Mouse (Mus musculus) CH12.LX (cell line): ENCODE measurements around the gene Cmtm6. TPM values are rescaled to one million over a fixed set of nuclear protein-coding genes. Genes with fewer than 3 reads are reported as not detected.

Source experiments
- DNase-seq: peaks from one replicate; pipeline ENCODE4 v3.0.0-alpha.2; 2013; ENCODE audit errors: extremely low read depth
- H3K27ac ChIP-seq: 2 replicates; pipeline ENCODE4 v1.5.1; 2012; ENCODE audit warnings: low read depth, mild to moderate bottlenecking, control low read depth, moderate library complexity; ENCODE audit not compliant: insufficient read depth
- H3K27me3 ChIP-seq: replicated peaks from 2 replicates; pipeline ENCODE3; 2012; ENCODE audit warnings: inconsistent platforms
- H3K36me3 ChIP-seq, 2 experiments: replicated peaks in 1 of 2; 2 replicates each; pipeline versions ENCODE3 to v1.6.1; 2012; ENCODE audit warnings: inconsistent platforms in 1 of 2, low read length in 1 of 2, mild to moderate bottlenecking in 1 of 2, mixed read lengths in 1 of 2, moderate library complexity in 1 of 2; ENCODE audit not compliant: control insufficient read depth in 1 of 2, insufficient read depth in 1 of 2
- H3K4me1 ChIP-seq, 2 experiments: 2 replicates each; pipeline ENCODE4 v1.6.1; 2012; ENCODE audit warnings: inconsistent platforms in 1 of 2, moderate library complexity in 1 of 2; ENCODE audit not compliant: insufficient read depth in 2 of 2, control insufficient read depth in 1 of 2
- H3K4me2 ChIP-seq: 2 replicates; pipeline ENCODE4 v1.6.1; 2012; ENCODE audit warnings: low read depth, mild to moderate bottlenecking, control low read depth; ENCODE audit not compliant: poor library complexity, insufficient read depth, severe bottlenecking
- H3K4me3 ChIP-seq, 3 experiments: fragments of 150-350 bp in 1 of 3; sonication (generic) in 1 of 3; replicated peaks in 1 of 3; 2 replicates each; pipeline versions ENCODE3 to v1.5.1; 2011 to 2012; ENCODE audit warnings: low read depth in 2 of 3, low read length in 2 of 3, mild to moderate bottlenecking in 2 of 3, moderate library complexity in 2 of 3, control low read depth in 1 of 3, improper control_type of control experiment in 1 of 3, inconsistent platforms in 1 of 3, mixed read lengths in 1 of 3; ENCODE audit not compliant: poor library complexity in 1 of 3
- H3K79me2 ChIP-seq: replicated peaks from 2 replicates; pipeline ENCODE4 v1.6.1; 2012; ENCODE audit warnings: mild to moderate bottlenecking, moderate library complexity; ENCODE audit not compliant: control insufficient read depth, poor library complexity, insufficient read depth, severe bottlenecking; ENCODE audit errors: extremely low read depth
- H3K9ac ChIP-seq: 2 replicates; pipeline ENCODE4 v1.6.1; 2012; ENCODE audit warnings: low read depth, mild to moderate bottlenecking, control low read depth, moderate library complexity; ENCODE audit not compliant: insufficient read depth
- H3K9me3 ChIP-seq: replicated peaks from 2 replicates; pipeline ENCODE3; 2012; ENCODE audit warnings: low read length, inconsistent platforms, mixed read lengths
- EP300 ChIP-seq: IDR thresholded peaks from 2 replicates; pipeline ENCODE4 v1.6.1; 2011; ENCODE audit warnings: low read length, improper control_type of control experiment
- ETS1 ChIP-seq: conservative IDR thresholded peaks from 2 replicates; pipeline ENCODE4 v1.6.1; 2012; ENCODE audit warnings: low read depth, mild to moderate bottlenecking, inconsistent platforms, low read length, improper control_type of control experiment, moderate library complexity
- HCFC1 ChIP-seq: IDR thresholded peaks from 2 replicates; pipeline ENCODE4 v1.6.1; 2012; ENCODE audit warnings: low read depth, mild to moderate bottlenecking, inconsistent platforms, low read length, improper control_type of control experiment
- IRF4 ChIP-seq: IDR thresholded peaks from 2 replicates; pipeline ENCODE4 v1.6.1; 2014; ENCODE audit warnings: low read depth, mild to moderate bottlenecking, inconsistent platforms, low read length, improper control_type of control experiment
- JUN ChIP-seq: IDR thresholded peaks from 2 replicates; pipeline ENCODE4 v1.6.1; 2011; ENCODE audit warnings: low read depth, mild to moderate bottlenecking, low read length, improper control_type of control experiment, moderate library complexity; ENCODE audit not compliant: insufficient read depth
- JUND ChIP-seq: conservative IDR thresholded peaks from 2 replicates; pipeline ENCODE4 v1.6.1; 2011; ENCODE audit warnings: low read depth, low read length, improper control_type of control experiment
- KAT2A ChIP-seq: IDR thresholded peaks from 2 replicates; pipeline ENCODE4 v1.6.1; 2012; ENCODE audit warnings: low read length, improper control_type of control experiment, inconsistent platforms; ENCODE audit not compliant: insufficient replicate concordance
- MAFK ChIP-seq: IDR thresholded peaks from 2 replicates; pipeline ENCODE4 v1.6.1; 2011; ENCODE audit warnings: low read length, improper control_type of control experiment; ENCODE audit not compliant: insufficient replicate concordance
- MAZ ChIP-seq: IDR thresholded peaks from 2 replicates; pipeline ENCODE4 v1.6.1; 2012; ENCODE audit warnings: low read depth, mild to moderate bottlenecking, inconsistent platforms, low read length, improper control_type of control experiment, moderate library complexity
- MXI1 ChIP-seq: IDR thresholded peaks from 2 replicates; pipeline ENCODE4 v1.6.1; 2011; ENCODE audit warnings: mild to moderate bottlenecking, low read depth, low read length, improper control_type of control experiment
- MYC ChIP-seq: IDR thresholded peaks from 2 replicates; pipeline ENCODE4 v1.6.1; 2011; ENCODE audit warnings: low read depth, mild to moderate bottlenecking, improper control_type of control experiment, low read length
- NELFE ChIP-seq: IDR thresholded peaks from 2 replicates; pipeline ENCODE4 v1.6.1; 2011; ENCODE audit warnings: low read depth, low read length, improper control_type of control experiment
- POLR2A ChIP-seq: IDR thresholded peaks from 2 replicates; pipeline ENCODE4 v1.6.1; 2011; ENCODE audit warnings: low read depth, mild to moderate bottlenecking, improper control_type of control experiment, low read length
- POLR2AphosphoS2 ChIP-seq: IDR thresholded peaks from 2 replicates; pipeline ENCODE4 v1.6.1; 2011; ENCODE audit warnings: low read depth, low read length, improper control_type of control experiment
- RCOR1 ChIP-seq: conservative IDR thresholded peaks from 2 replicates; pipeline ENCODE4 v1.6.1; 2012; ENCODE audit warnings: low read depth, mild to moderate bottlenecking, inconsistent platforms, low read length, improper control_type of control experiment
- UBTF ChIP-seq: IDR thresholded peaks from 2 replicates; pipeline ENCODE4 v1.6.1; 2012; ENCODE audit warnings: low read depth, mild to moderate bottlenecking, inconsistent platforms, low read length, improper control_type of control experiment, moderate library complexity
- USF2 ChIP-seq: conservative IDR thresholded peaks from 2 replicates; pipeline ENCODE4 v1.6.1; 2011; ENCODE audit warnings: low read depth, low read length, improper control_type of control experiment
- ZKSCAN1 ChIP-seq: IDR thresholded peaks from 2 replicates; pipeline ENCODE4 v1.6.1; 2012; ENCODE audit warnings: low read depth, inconsistent platforms, low read length, improper control_type of control experiment, borderline replicate concordance
- ZMIZ1 ChIP-seq: IDR thresholded peaks from 2 replicates; pipeline ENCODE4 v1.6.1; 2012; ENCODE audit warnings: low read depth, mild to moderate bottlenecking, inconsistent platforms, low read length, improper control_type of control experiment
- ZNF384 ChIP-seq: IDR thresholded peaks from 2 replicates; pipeline ENCODE4 v1.6.1; 2012; ENCODE audit warnings: low read depth, low read length, improper control_type of control experiment, inconsistent platforms
- dilution Hi-C: fragments of 300-500 bp; cut with MboI; formaldehyde crosslinking; loops from 2 replicates; pipeline ENCODE4 v1.14.3; 2020; ENCODE audit warnings: low sequenced_read_pairs; ENCODE audit not compliant: extremely low pct_unique_long_range_greater_than_20kb, extremely low pct_ligation_motif_present
- in situ Hi-C: fragments of 300-500 bp; cut with MboI; formaldehyde crosslinking; loops from 3 replicates; pipeline ENCODE4 v1.14.3; 2019; ENCODE audit warnings: low sequenced_read_pairs, low pct_ligation_motif_present, low pct_unique_long_range_greater_than_20kb, mixed read lengths
- polyA plus RNA-seq: library from polyadenylated mRNA; unstranded; fragments of >175 nt; gene quantifications from 2 replicates; pipeline ENCODE4 v1.2.1, GENCODE M21; 2012; ENCODE audit warnings: low read depth; ENCODE audit not compliant: insufficient read length
- total RNA-seq, 2 experiments: library from RNA; depleted of rRNA; stranded (reverse); fragments of 300-350 nt in 1 of 2; fragments of >200 nt in 1 of 2; gene quantifications; 2 replicates each; pipeline ENCODE4 v1.2.3; 2012 to 2014

The Cmtm6 gene
- total and polyA plus RNA-seq, 3 experiments, result 30.1 to 39.5 (median 38.0) TPM

- Histone ChIP-seq H3K27ac (no peak overlapping the region), H3K27me3 (no peaks in the 10 kb centered on the region), H3K4me1 (peaks cover 4 to 39% of the 10 kb centered on the region in 2 experiments), H3K4me2 (no peak overlapping the region), H3K36me3 (peaks cover 46 to 81% of the 10 kb centered on the region in 2 experiments), H3K9me3 (no peaks in the 10 kb centered on the region), H3K4me3 (no peak overlapping the region), H3K9ac (no peak overlapping the region), H3K79me2 (no peaks in the 10 kb centered on the region)
- dilution Hi-C loops (no loop called here), in situ Hi-C loops (no loop called here)
- no peak for TF ChIP-seq JUND
- no peak for TF ChIP-seq IRF4
- no peak for TF ChIP-seq POLR2AphosphoS2
- TF ChIP-seq KAT2A, result no peak
- TF ChIP-seq MXI1, result no peak
- TF ChIP-seq USF2, result no peak
- no peak for TF ChIP-seq MAZ
- TF ChIP-seq NELFE, result no peak
- no peak for DNase-seq
These were observed 14.7 kb downstream of the Cmtm6 start for GRCm38 (mm10) chr9:114745654-114746053.

DNA sequence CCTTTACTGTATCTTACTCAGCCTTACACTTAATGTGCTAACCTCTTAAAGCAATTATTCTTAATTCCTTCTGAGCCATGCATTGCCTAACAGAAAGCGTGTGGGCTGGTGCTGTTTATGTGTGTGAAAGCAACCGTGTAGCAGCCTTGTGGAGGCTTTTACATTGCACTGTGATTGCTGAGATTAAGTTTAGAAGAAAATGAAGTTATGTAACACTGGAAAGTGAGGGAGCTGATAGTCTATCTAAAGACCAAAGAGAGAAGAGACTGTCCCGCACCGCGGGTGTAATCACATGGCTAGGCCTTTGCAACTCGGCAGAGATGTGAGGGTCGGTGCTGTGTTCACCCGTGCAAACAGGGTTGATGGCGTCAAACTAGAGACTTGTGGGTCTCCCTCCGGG, 16.1 kb downstream of the Cmtm6 start:
- Histone ChIP-seq H3K27ac (no peak overlapping the region), H3K4me1 (peaks cover 4 to 37% of the 10 kb centered on the region in 2 experiments), H3K79me2 (no peaks in the 10 kb centered on the region), H3K27me3 (no peaks in the 10 kb centered on the region), H3K4me3 (no peak overlapping the region), H3K9me3 (no peaks in the 10 kb centered on the region), H3K36me3 (peaks cover 43 to 76% of the 10 kb centered on the region in 2 experiments), H3K4me2 (no peak overlapping the region), H3K9ac (no peak overlapping the region)
- TF ChIP-seq HCFC1, result no peak
- no peak for TF ChIP-seq ZKSCAN1
- TF ChIP-seq UBTF, result no peak
- no peak for TF ChIP-seq ETS1
- no peak for TF ChIP-seq MYC
- no peak for TF ChIP-seq MAZ
- in situ Hi-C loops (no loop called here), dilution Hi-C loops (no loop called here)
- DNase-seq, result no peak

DNA sequence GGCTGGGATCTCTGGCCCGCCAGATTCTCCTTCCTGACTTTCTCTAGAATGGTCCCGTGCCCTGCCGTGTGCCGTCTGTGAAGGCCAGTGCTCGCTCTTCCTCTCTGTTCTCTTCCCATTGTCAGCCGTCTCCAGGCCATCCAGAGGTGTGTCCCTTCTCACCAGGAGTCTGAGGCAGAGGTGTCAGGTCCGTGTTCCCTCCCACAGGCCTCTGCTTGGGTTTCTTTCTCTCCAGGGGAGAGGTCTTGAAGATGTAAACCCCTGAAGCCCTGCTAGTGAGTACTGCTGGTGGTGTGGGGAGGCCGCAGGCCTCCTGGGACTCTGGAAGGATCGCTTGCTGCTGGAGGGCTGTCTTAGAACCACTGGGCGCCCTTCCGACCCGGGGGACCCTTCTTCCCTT, 16.6 kb downstream of the Cmtm6 start:
- no peak overlapping the region for H3K4me2 ChIP-seq
- H3K27me3 ChIP-seq, result no peaks in the 10 kb centered on the region
- no peak overlapping the region for H3K27ac ChIP-seq
- H3K4me1 ChIP-seq, result peaks cover under 1 to 35% of the 10 kb centered on the region in 2 experiments; a peak in 3 of 4 replicates
- H3K4me3 ChIP-seq, result no peak overlapping the region
- no peak for TF ChIP-seq RCOR1
- TF ChIP-seq IRF4, result no peak
- TF ChIP-seq ZMIZ1, result no peak
- TF ChIP-seq ZNF384, result no peak
- no peak for TF ChIP-seq EP300
- TF ChIP-seq JUN, result no peak
- TF ChIP-seq POLR2AphosphoS2, result no peak
- no peak for TF ChIP-seq NELFE
- TF ChIP-seq MAFK, result no peak
- TF ChIP-seq POLR2A, result no peak
- in situ Hi-C loops, result no loop called here
- H3K9ac ChIP-seq, result no peak overlapping the region
- no peaks in the 10 kb centered on the region for H3K9me3 ChIP-seq
- no peak for DNase-seq
- dilution Hi-C loops, result no loop called here
- H3K79me2 ChIP-seq, result no peaks in the 10 kb centered on the region
- H3K36me3 ChIP-seq, result peaks cover 43 to 74% of the 10 kb centered on the region in 2 experiments
